Mouse (Mus musculus) lung, embryonic 14.5 days (tissue): ENCODE data around the gene Spsb2. TPM values are rescaled to one million over a fixed set of nuclear protein-coding genes. Genes with fewer than 3 reads are reported as not detected.

Source experiments
- ATAC-seq: fragments of 200-750 bp; cut with Nextera tagmentation; 2 replicates; pipeline ENCODE4 v1.8.0; 2017; ENCODE audit warnings: mild to moderate bottlenecking, moderate TSS enrichment, moderate library complexity; ENCODE audit not compliant: insufficient read depth
- DNase-seq: peaks from one replicate; pipeline ENCODE4 v3.0.0-alpha.2; 2015
- H3K27ac ChIP-seq: fragments of 300-500 bp; sonication (generic); 2 replicates; pipeline ENCODE4 v1.5.1; 2014; ENCODE audit warnings: low read depth, mild to moderate bottlenecking, moderate library complexity
- H3K27me3 ChIP-seq: fragments of 300-500 bp; sonication (generic); 2 replicates; pipeline ENCODE4 v1.6.1; 2014; ENCODE audit warnings: low read length, control low read depth; ENCODE audit not compliant: insufficient read depth
- H3K36me3 ChIP-seq: fragments of 300-500 bp; sonication (generic); 2 replicates; pipeline ENCODE4 v1.6.1; 2014; ENCODE audit warnings: control low read depth; ENCODE audit not compliant: insufficient read depth
- H3K4me1 ChIP-seq: fragments of 300-500 bp; sonication (generic); 2 replicates; pipeline ENCODE4 v1.6.1; 2014; ENCODE audit warnings: antibody characterized with exemption, control low read depth; ENCODE audit not compliant: insufficient read depth
- H3K4me2 ChIP-seq: fragments of 300-500 bp; sonication (generic); 2 replicates; pipeline ENCODE4 v1.6.1; 2014; ENCODE audit warnings: mild to moderate bottlenecking
- H3K4me3 ChIP-seq: fragments of 300-500 bp; sonication (generic); 2 replicates; pipeline ENCODE4 v1.5.1; 2014; ENCODE audit warnings: low read depth, low read length
- H3K9ac ChIP-seq: fragments of 300-500 bp; sonication (generic); 2 replicates; pipeline ENCODE4 v1.6.1; 2014
- H3K9me3 ChIP-seq: fragments of 300-500 bp; sonication (generic); 2 replicates; pipeline ENCODE4 v1.6.1; 2016; ENCODE audit warnings: low read depth, low read length, control low read depth
- CTCF ChIP-seq: IDR thresholded peaks from 2 replicates; pipeline ENCODE4 v1.5.1; 2016; ENCODE audit warnings: antibody characterized with exemption, low read depth
- WGBS: fragments of 180-500 bp; shearing (Covaris S2); extraction: QIAGEN DNeasy Blood & Tissue Kit; methylation state at CpG from one replicate; pipeline ENCODE4 v1.1.7; 2014; 5-methylcytosine and 5-hydroxymethylcytosine counted together
- polyA plus RNA-seq: library from polyadenylated mRNA; unstranded; fragments of >200 nt; fragmentation: Nextera tagmentation; extraction: Ambion mirVana; gene quantifications from 2 replicates; pipeline ENCODE4 v1.2.1, GENCODE M21; 2014

Gene Spsb2
- polyA plus RNA-seq, 1 experiment from 2014 or later = 6.9 TPM

DNA sequence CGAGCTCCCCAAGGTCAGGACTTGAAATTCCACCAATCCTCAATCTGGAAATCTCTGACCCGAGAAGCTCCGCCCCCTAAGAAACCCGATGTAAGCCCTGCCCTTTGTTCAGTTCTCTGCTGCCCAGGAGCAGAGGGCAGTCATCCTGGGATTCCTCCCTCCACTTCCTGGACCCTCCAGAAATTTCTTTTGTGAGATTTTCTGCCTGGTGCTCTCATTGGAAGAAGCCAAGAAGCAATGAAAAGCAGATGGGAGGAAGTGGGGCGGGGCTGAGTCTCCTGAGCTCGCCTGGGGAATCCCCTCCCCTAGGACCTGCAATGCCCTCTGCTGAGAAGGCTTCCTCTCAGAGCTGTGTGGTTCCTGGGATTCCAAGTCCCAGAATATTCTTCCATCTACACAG lies 26.0 kb upstream of the Spsb2 start:
- no peaks in the 10 kb centered on the region for H3K36me3 ChIP-seq
- WGBS = 20% methylated on average over 6 of the region's 6 CpGs
- ATAC-seq = 0 out of 2 replicates have a peak, but pooled peaks have one; percentile 29
- 0 out of 2 replicates have a peak, but pooled peaks cover 4% of the 10 kb centered on the region for H3K27me3 ChIP-seq
- H3K4me2 ChIP-seq = peak overlapping the region; percentile 44
- no peak for TF ChIP-seq CTCF
- H3K4me1 ChIP-seq = peaks cover 8% of the 10 kb centered on the region; the same call in 1 of the 2 replicates
- peak; percentile 60 for DNase-seq
- H3K27ac ChIP-seq = no peak overlapping the region
- H3K4me3 ChIP-seq = 0 out of 2 replicates have a peak overlapping the region, but pooled peaks have one; percentile 12
- no peak overlapping the region for H3K9ac ChIP-seq
- H3K9me3 ChIP-seq = no peaks in the 10 kb centered on the region

DNA sequence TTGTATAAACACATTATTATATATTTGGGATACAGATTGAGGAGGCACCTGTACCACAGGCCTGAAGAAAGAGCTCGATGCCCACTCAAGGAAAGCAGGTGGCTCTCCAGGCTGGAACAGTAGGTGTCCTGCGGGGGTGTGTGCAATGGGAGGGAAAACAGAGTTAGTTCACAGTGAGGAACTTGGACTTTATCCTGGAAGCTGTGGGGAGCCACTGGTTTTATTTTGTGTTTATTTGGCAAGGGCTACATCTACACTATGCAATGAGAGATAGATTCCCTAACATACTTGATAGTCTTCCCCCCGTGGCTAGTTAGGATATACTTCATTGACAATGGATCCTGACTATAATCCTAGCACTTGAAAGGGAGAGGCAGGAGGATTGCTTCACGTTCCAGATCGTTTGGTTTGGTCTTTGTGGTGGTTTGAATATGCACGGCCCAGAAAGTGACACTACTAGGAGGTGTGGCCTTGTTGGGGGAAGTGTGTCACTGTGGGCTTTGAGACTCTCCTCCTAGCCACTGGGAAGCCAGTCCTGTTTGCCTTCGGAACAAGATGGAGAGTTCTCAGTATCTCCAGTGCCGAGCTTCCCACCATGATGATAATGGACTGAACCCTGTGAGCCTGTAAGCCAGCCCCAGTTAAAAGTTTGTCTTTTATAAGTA lies 21.6 kb upstream of the Spsb2 start:
- DNase-seq = no peak
- no peak overlapping the region for H3K27ac ChIP-seq
- ATAC-seq = no peak
- H3K9ac ChIP-seq = no peak overlapping the region
- WGBS = 54% methylated on average over 8 of the region's 8 CpGs
- no peaks in the 10 kb centered on the region for H3K36me3 ChIP-seq
- no peak overlapping the region for H3K4me2 ChIP-seq
- H3K9me3 ChIP-seq = no peaks in the 10 kb centered on the region
- no peaks in the 10 kb centered on the region for H3K27me3 ChIP-seq
- TF ChIP-seq CTCF = no peak
- 0 out of 2 replicates have a peak, but pooled peaks cover 7% of the 10 kb centered on the region for H3K4me1 ChIP-seq
- no peak overlapping the region for H3K4me3 ChIP-seq

DNA sequence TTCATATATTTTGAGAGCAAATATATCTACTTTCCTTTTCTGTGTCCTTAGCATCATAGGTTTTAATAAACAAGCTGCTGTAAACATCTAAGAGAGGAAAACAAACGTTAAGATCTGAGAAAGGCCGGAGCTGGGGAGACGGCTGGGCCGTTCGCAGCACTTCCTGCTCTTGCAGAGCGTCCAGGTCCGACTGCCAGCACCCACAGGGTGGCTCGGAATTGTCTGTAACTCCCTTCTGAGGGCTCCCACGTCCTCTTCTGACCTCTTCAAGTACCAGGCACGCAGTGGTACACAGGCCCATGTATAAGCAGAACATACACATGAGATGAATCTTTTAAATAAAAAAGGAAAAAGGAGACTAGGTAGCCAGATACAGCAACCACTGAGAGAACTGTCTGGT lies 20.7 kb upstream of the Spsb2 start:
- no peak for ATAC-seq

DNA sequence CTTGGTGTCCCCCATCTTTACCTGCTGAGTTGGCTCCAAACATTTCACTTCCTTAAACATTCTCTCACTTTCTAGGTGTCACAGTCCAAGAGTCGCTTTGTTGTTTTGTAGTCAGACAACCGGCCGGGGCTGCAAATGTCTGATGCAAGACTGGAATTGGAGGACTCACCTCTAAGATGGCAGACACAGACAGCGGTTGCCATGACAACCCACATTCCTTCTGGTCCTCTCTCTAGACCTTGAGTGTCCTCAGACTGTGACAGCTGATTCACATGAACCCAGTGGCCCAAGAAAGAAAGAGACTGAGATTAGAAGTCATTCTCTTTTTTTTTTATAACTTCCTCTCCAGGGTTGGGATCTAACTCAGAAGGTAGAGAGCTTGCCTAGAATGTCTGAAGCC lies 18.9 kb upstream of the Spsb2 start:
- ATAC-seq (no peak), DNase-seq (no peak)
- H3K4me1 ChIP-seq = 0 out of 2 replicates have a peak, but pooled peaks cover 3% of the 10 kb centered on the region
- no peaks in the 10 kb centered on the region for H3K9me3 ChIP-seq
- 66% methylated on average over 4 of the region's 4 CpGs for WGBS
- no peak overlapping the region for H3K4me3 ChIP-seq
- no peaks in the 10 kb centered on the region for H3K36me3 ChIP-seq
- H3K27me3 ChIP-seq = no peaks in the 10 kb centered on the region
- no peak overlapping the region for H3K9ac ChIP-seq
- no peak for TF ChIP-seq CTCF
- H3K27ac ChIP-seq = no peak overlapping the region
- H3K4me2 ChIP-seq = no peak overlapping the region

More for the DNA sequence above, 20.7 kb upstream of the Spsb2 start:
- Histone ChIP-seq H3K9ac (no peak overlapping the region), H3K4me3 (no peak overlapping the region), H3K27me3 (no peaks in the 10 kb centered on the region), H3K9me3 (no peaks in the 10 kb centered on the region), H3K36me3 (no peaks in the 10 kb centered on the region), H3K4me1 (0 out of 2 replicates have a peak, but pooled peaks cover 5% of the 10 kb centered on the region), H3K4me2 (no peak overlapping the region), H3K27ac (no peak overlapping the region)
- TF ChIP-seq CTCF = no peak
- DNase-seq = no peak
- 62% methylated on average over 10 of the region's 10 CpGs for WGBS

DNA sequence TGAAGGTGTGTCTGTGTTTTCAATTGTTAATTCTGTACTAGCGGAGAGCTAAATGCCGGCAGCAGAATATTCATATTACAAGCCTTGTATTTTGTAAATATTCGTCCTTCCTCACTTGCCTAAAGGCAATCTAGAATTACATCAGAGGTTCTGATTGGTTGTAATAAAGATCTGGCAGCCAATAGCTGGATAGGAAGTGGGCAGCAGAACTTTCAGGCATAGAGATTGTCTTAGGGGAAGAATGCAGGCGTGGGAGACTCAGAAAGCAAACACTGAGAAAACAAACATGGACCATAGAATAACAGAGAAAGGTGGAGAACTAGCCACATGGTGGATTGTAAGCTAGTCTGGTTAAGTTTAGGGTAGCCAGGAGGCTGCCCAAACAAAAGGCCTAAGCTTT lies 18.3 kb upstream of the Spsb2 start:
- H3K27ac ChIP-seq = no peak overlapping the region
- H3K4me1 ChIP-seq = 0 out of 2 replicates have a peak, but pooled peaks cover 3% of the 10 kb centered on the region
- no peaks in the 10 kb centered on the region for H3K27me3 ChIP-seq
- no peak overlapping the region for H3K4me2 ChIP-seq
- H3K4me3 ChIP-seq = no peak overlapping the region
- H3K9ac ChIP-seq = no peak overlapping the region
- DNase-seq (peak; percentile 33), ATAC-seq (peak; percentile 50)
- no peaks in the 10 kb centered on the region for H3K36me3 ChIP-seq
- TF ChIP-seq CTCF = no peak
- no peaks in the 10 kb centered on the region for H3K9me3 ChIP-seq
- WGBS = 53% methylated on average over 4 of the region's 4 CpGs

DNA sequence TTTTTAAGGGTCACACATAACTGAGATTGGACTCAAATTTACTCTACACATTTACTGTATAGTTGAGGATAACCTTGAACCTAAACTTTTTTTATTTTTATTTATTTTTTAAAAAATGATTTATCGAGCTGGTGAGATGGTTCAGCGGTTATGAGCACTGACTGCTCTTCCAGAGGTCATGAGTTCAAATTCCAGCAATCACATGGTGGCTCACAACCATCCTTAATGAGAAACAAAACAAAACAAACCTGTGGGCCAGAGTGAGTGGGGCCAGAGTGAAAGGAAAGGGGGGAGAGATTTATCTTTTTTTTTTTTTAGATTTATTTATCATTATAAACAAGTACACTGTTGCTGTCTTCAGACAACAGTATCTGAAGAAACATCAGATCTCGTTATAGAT lies 16.6 kb upstream of the Spsb2 start:
- Histone ChIP-seq H3K27ac (no peak overlapping the region), H3K4me3 (no peak overlapping the region), H3K4me2 (no peak overlapping the region), H3K4me1 (0 out of 2 replicates have a peak, but pooled peaks cover 3% of the 10 kb centered on the region), H3K9me3 (no peaks in the 10 kb centered on the region), H3K36me3 (no peaks in the 10 kb centered on the region), H3K9ac (no peak overlapping the region), H3K27me3 (no peaks in the 10 kb centered on the region)
- no peak for ATAC-seq
- no peak for TF ChIP-seq CTCF
- WGBS = 80% methylated on average over 3 of the region's 3 CpGs
- no peak for DNase-seq

DNA sequence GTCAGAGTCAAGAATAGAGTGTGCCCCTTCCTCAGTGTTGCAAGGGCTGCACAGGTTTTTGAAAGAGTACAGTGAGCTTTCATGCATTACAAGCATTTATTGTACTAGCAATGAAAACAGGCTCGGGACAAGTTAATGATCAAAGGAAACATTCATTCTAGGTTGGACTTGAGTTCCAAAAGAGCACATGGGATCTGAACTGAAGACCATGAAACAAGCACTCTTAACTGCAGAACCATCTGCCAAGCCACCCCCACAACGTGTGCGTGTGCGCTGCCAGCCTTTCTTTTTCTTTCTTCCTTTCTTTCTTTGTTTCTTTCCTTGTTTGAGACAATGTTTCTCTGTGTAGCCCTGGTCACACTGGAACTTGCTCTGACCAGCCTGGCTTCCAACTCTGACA lies 12.7 kb upstream of the Spsb2 start:
- no peak for ATAC-seq
- H3K4me2 ChIP-seq = no peak overlapping the region
- no peak for TF ChIP-seq CTCF
- no peaks in the 10 kb centered on the region for H3K27me3 ChIP-seq
- H3K27ac ChIP-seq = no peak overlapping the region
- WGBS = 82% methylated on average over 4 of the region's 4 CpGs
- no peaks in the 10 kb centered on the region for H3K36me3 ChIP-seq
- no peaks in the 10 kb centered on the region for H3K4me1 ChIP-seq
- no peaks in the 10 kb centered on the region for H3K9me3 ChIP-seq
- DNase-seq = no peak
- H3K4me3 ChIP-seq = no peak overlapping the region
- no peak overlapping the region for H3K9ac ChIP-seq
